ENCODE assay signal across 12 mouse cellular contexts in the genomic region with DNA sequence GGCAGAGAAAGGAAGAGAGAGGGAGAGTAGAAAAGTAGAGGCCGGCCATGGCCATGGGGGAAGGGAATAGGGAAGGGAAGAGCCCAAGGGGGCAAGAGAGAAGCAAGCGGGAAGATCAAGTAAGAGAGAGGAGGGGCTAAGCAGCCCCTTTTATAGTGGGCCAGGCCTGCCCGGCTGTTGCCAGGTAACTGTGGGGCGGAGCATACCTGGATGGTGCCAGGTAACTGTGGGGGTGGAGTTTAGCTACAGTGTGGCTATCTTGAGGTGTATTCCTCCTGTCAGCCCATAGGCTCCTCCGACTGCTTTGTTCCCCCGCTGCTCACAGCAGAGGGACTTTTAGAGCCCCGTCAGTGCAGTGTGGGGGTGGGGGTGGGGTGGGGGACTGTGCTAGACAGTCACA. TPM values are rescaled to one million over a fixed set of nuclear protein-coding genes. Genes with fewer than 3 reads are reported as not detected.
DNase-seq lines count a peak whose midpoint lies in the region; ATAC-seq lines count a peak whose summit lies in the region.
"Had no signal": no experiment of that assay in that cellular context is flagged by ENCODE, and none has a peak within 500 bp of the region (broad histone marks: within the 10 kb centered on the region; RNA-seq: fewer than 3 reads in every experiment).

No protein-coding gene starts in this region.

- no peak overlapping the region for H3K27ac ChIP-seq in heart, embryonic 16.5 days (ENCODE audit: low read length)
- H3K27ac ChIP-seq in embryonic facial prominence, embryonic 14.5 days (replicated peaks; ENCODE audit: low read depth, low read length) = no peak overlapping the region
- H3K27ac ChIP-seq in lung, embryonic 16.5 days (ENCODE audit: low read length) = no peak overlapping the region
- H3K27ac ChIP-seq: liver, embryonic 15.5 days had no signal

- peaks cover 6% of the 10 kb centered on the region; the same call in 1 of the 2 replicates for H3K27me3 ChIP-seq in heart, embryonic 16.5 days (ENCODE audit: control insufficient read depth, insufficient read depth, low read length)
- no peaks in the 10 kb centered on the region for H3K27me3 ChIP-seq in embryonic facial prominence, embryonic 14.5 days (replicated peaks; ENCODE audit: control insufficient read depth, insufficient read depth, low read length)
- no peaks in the 10 kb centered on the region for H3K27me3 ChIP-seq in lung, embryonic 16.5 days (ENCODE audit: control insufficient read depth, insufficient read depth, low read depth, low read length)
- H3K27me3 ChIP-seq: CH12.LX; liver, embryonic 15.5 days had no signal

- intact Hi-C loops in heart, postnatal 14 days (cut with DNase I) = no loop called here

- no peak for DNase-seq in heart, postnatal 14 days
- peak; percentile 36 for DNase-seq in ES-CJ7 (ENCODE audit: low read depth, low spot score)
- DNase-seq in embryonic facial prominence, embryonic 14.5 days (ENCODE audit: low spot score) = peak; percentile 77
- no peak for DNase-seq in right cerebral cortex, adult 18-20 months
- DNase-seq in Muller cell, postnatal 12 days (ENCODE audit: inconsistent ontology term) = no peak
- DNase-seq: cerebellum, adult 9-11 months; heart, adult 18-20 months had no signal

- H3K4me2 ChIP-seq in heart, embryonic 16.5 days (ENCODE audit: low read depth, low read length) = no peak overlapping the region
- H3K4me2 ChIP-seq in embryonic facial prominence, embryonic 14.5 days (ENCODE audit: low read depth, low read length) = peak overlapping the region; percentile 40; the same call in 1 of the 2 replicates
- H3K4me2 ChIP-seq in lung, embryonic 16.5 days (ENCODE audit: low read depth, low read length) = peak overlapping the region; percentile 52
- H3K4me2 ChIP-seq: liver, embryonic 15.5 days had no signal

- no peak overlapping the region for H3K4me3 ChIP-seq in heart, embryonic 16.5 days (ENCODE audit: low read length)
- peak overlapping the region; percentile 17; the same call in 1 of the 2 replicates for H3K4me3 ChIP-seq in embryonic facial prominence, embryonic 14.5 days (ENCODE audit: low read depth, low read length)
- peak overlapping the region; percentile 38 for H3K4me3 ChIP-seq in lung, embryonic 16.5 days (ENCODE audit: low read length)
- H3K4me3 ChIP-seq: liver, embryonic 15.5 days had no signal

- WGBS in heart, embryonic 16.5 days = 30% methylated on average over 7 of the region's 7 CpGs
- WGBS in embryonic facial prominence, embryonic 14.5 days = 16% methylated on average over 6 of the region's 7 CpGs
- 11% methylated on average over 7 of the region's 7 CpGs for WGBS in lung, embryonic 16.5 days

- H3K4me1 ChIP-seq in heart, embryonic 16.5 days (ENCODE audit: control insufficient read depth, insufficient read depth, low read length) = no peaks in the 10 kb centered on the region
- no peaks in the 10 kb centered on the region for H3K4me1 ChIP-seq in embryonic facial prominence, embryonic 14.5 days (ENCODE audit: control insufficient read depth, insufficient read depth, low read length)
- H3K4me1 ChIP-seq in lung, embryonic 16.5 days (replicated peaks; ENCODE audit: control insufficient read depth, insufficient read depth, low read length) = no peaks in the 10 kb centered on the region
- H3K4me1 ChIP-seq: liver, embryonic 15.5 days had no signal

- no peak; the same call in 1 of the 2 replicates for ATAC-seq in heart, embryonic 16.5 days (replicated peaks; ENCODE audit: extremely low read depth, insufficient read depth, low FRiP score)
- ATAC-seq in embryonic facial prominence, embryonic 14.5 days (ENCODE audit: low read depth) = peak; percentile 77
- peak; percentile 73 for ATAC-seq in lung, embryonic 16.5 days (ENCODE audit: low read depth)
- ATAC-seq: inflammation-experienced regulatory T-cells, adult 6 months had no signal

- peak overlapping the region; percentile 25; the same call in 1 of the 2 replicates for H3K9ac ChIP-seq in heart, embryonic 16.5 days (ENCODE audit: low read length)
- peak overlapping the region; percentile 40 for H3K9ac ChIP-seq in embryonic facial prominence, embryonic 14.5 days (ENCODE audit: low read depth, low read length)
- H3K9ac ChIP-seq in lung, embryonic 16.5 days (ENCODE audit: low read length) = peak overlapping the region; percentile 3; the same call in 1 of the 2 replicates
- H3K9ac ChIP-seq: liver, embryonic 15.5 days had no signal

- no peaks in the 10 kb centered on the region for H3K9me3 ChIP-seq in heart, embryonic 16.5 days (replicated peaks; ENCODE audit: control insufficient read depth, low read length)
- no peaks in the 10 kb centered on the region for H3K9me3 ChIP-seq in embryonic facial prominence, embryonic 14.5 days (ENCODE audit: control insufficient read depth, low read length)
- no peaks in the 10 kb centered on the region for H3K9me3 ChIP-seq in lung, embryonic 16.5 days (ENCODE audit: control insufficient read depth, low read length)
- H3K9me3 ChIP-seq: liver, embryonic 15.5 days had no signal

- no peaks in the 10 kb centered on the region for H3K36me3 ChIP-seq in heart, embryonic 16.5 days (ENCODE audit: control insufficient read depth, insufficient read depth)
- no peaks in the 10 kb centered on the region for H3K36me3 ChIP-seq in embryonic facial prominence, embryonic 14.5 days (ENCODE audit: control insufficient read depth, insufficient read depth, low read length)
- no peaks in the 10 kb centered on the region for H3K36me3 ChIP-seq in lung, embryonic 16.5 days (ENCODE audit: control insufficient read depth, insufficient read depth, low read length)
- H3K36me3 ChIP-seq: liver, embryonic 15.5 days had no signal

RNA-seq across cellular contexts. Expression of a gene that starts 8.0 kb away (rescaled TPM):
- 4.8 and 4.9 TPM in 2 replicates for polyA plus RNA-seq in heart, embryonic 16.5 days (2015; fragmentation: Nextera tagmentation; extraction: Ambion mirVana)
- total RNA-seq in heart, postnatal 14 days (2021) = 1 to 10 TPM; 2.3 to 2.9 TPM
- 10.5 and 12.7 TPM in 2 replicates for polyA plus RNA-seq in embryonic facial prominence, embryonic 14.5 days (2014; fragmentation: Nextera tagmentation; extraction: Ambion mirVana)
- polyA plus RNA-seq in lung, embryonic 16.5 days (2015; fragmentation: Nextera tagmentation; extraction: Ambion mirVana) = 21.7 and 24.0 TPM in 2 replicates

RNA-seq across cellular contexts. Expression of a gene that starts 21.0 kb away (rescaled TPM):
- polyA plus RNA-seq in heart, embryonic 16.5 days (2015; fragmentation: Nextera tagmentation; extraction: Ambion mirVana) = 220 and 273 TPM in 2 replicates
- total RNA-seq in heart, postnatal 14 days (2021) = 100 to 1,000 TPM; 272 to 279 TPM
- polyA plus RNA-seq in embryonic facial prominence, embryonic 14.5 days (2014; fragmentation: Nextera tagmentation; extraction: Ambion mirVana) = 396 and 441 TPM in 2 replicates
- 208 and 265 TPM in 2 replicates for polyA plus RNA-seq in lung, embryonic 16.5 days (2015; fragmentation: Nextera tagmentation; extraction: Ambion mirVana)

RNA-seq across cellular contexts. Expression of a gene that starts 51.2 kb away (rescaled TPM):
- polyA plus RNA-seq in heart, embryonic 16.5 days (2015; fragmentation: Nextera tagmentation; extraction: Ambion mirVana) = 3.5 and 4.0 TPM in 2 replicates
- 10 to 100 TPM; 34.3 to 47.8 TPM for total RNA-seq in heart, postnatal 14 days (2021)
- polyA plus RNA-seq in embryonic facial prominence, embryonic 14.5 days (2014; fragmentation: Nextera tagmentation; extraction: Ambion mirVana) = 1.8 and 3.0 TPM in 2 replicates
- polyA plus RNA-seq in lung, embryonic 16.5 days (2015; fragmentation: Nextera tagmentation; extraction: Ambion mirVana) = 2.3 and 3.5 TPM in 2 replicates

Comparison
In these comparisons a context has a peak if more than half of its experiments do, and no peak if none do; other contexts are left out.
1. DNase-seq: peak in ES-CJ7 (single experiment) and embryonic facial prominence, embryonic 14.5 days (single experiment); none in heart, postnatal 14 days (0 of 2), right cerebral cortex, adult 18-20 months (single experiment) and Muller cell, postnatal 12 days (single experiment).
2. Peak in every context shown above with its lines, with median percentiles within 50 percentile points of each other: H3K9ac ChIP-seq.